Mouse (Mus musculus): Measurements from ENCODE around the gene Tenm2.

GRCm38 (mm10) chr11:37236601-37237083, 878 bp upstream of the Tenm2 start:
- no peak for TF ChIP-seq CTCF (conservative IDR thresholded peaks at IDR 0.05; ENCODE audit: insufficient read depth, insufficient read length, low read depth, low read length)
- TF ChIP-seq POLR2A (IDR thresholded peaks at IDR 0.05; ENCODE audit: low read depth, low read length) = no peak

Measured in kidney, adult 2 months (tissue).